Mouse (Mus musculus): ENCODE results near the gene Wdfy3.

DNA sequence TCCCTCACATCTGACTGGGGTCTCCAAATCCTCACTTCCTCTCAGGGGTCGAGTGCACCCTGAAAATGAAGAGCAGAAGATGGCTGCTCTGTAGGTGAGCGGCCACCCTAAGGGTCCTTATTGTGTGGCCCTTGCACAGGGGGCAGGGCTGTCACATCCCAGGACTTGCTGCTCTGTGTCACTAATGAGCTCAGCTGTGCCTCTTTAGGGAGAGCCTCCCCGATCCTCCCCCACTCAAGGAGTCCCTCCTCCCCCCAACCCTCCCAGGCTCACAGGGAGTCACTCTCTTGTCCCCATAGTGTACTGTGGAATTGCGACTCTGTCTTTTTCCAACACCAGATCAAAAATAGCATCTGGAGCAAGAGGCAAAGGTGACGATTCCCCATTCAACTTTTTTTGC is 75.7 kb downstream of the Wdfy3 start:
- no peak for TF ChIP-seq CTCF (IDR thresholded peaks at IDR 0.05; ENCODE audit: insufficient read depth, low read depth, low read length)
- TF ChIP-seq POLR2A (IDR thresholded peaks at IDR 0.05; ENCODE audit: insufficient read depth, low read depth, low read length) = no peak

Measured in olfactory bulb, adult 2 months (tissue).